Mouse (Mus musculus): ENCODE measurements at regions not wholly inside any gene's neighbourhood (a gene's known extent, or its start where the extent isn't known, plus 50 kb on each side); places are given as distances from the start of the nearest gene placed in this dataset.

DNA sequence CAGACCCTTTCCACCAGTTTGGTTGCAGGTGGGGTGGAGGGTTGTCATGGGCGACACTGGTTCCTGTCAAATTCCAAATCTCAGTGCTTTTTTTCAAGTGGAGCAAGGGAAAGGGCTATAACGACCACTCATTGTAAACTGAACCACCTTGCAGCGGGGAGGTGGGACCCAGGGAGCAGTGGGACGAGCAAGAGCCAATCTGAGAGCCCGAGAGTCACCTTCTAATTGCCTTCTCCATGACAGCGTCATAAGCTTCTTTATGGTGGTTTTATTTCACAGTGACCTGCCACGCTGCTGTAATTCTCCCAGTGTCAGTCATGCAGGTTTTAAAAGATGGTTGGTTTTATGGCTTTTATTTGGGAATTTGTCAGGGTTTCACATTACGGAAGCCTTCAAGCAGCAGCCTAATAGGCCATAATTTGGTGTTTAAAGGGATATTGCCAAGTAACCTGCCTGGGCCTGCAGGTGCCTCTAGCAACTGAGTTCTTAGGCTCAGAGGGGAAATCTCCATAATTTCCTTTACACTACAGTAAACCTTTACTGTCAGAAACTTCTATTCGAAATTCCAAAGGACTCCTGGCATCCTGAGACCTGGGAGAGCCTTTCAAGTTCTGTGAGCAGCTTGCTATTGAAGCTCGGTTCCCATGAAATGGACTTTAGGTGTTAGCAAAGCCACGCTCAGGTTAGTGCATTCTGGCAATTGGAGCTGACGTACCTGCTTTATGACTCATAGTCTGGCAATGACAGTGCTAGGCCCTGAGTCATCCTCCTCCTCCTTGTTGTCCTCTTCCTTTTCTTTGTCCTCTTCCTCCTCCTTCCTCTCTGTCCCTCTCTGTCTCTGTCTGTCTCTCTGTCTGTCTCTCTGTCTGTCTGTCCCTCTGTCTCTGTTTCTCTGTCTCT is 235.6 kb upstream of the Pgrmc2 start:
- TF ChIP-seq CTCF (IDR thresholded peaks at IDR 0.05; ENCODE audit: extremely low read depth, insufficient read depth, insufficient read length, insufficient replicate concordance) = no peak
- no peak for TF ChIP-seq POLR2A (IDR thresholded peaks at IDR 0.05; ENCODE audit: low read depth, low read length)
